Mouse (Mus musculus): ENCODE measurements around the gene Cntnap5b.

The Cntnap5b gene

GRCm38 (mm10) chr1:100171566-100171965 is 399.0 kb downstream of the Cntnap5b start:
- no peak for DNase-seq (ENCODE audit: low read depth, low spot score)

GRCm38 (mm10) chr1:100180050-100180449 is 407.5 kb downstream of the Cntnap5b start:
- peak; percentile 89 for DNase-seq (ENCODE audit: low read depth, low spot score)

- no peak for DNase-seq (ENCODE audit: low read depth, low spot score)
These were observed 459.5 kb downstream of the Cntnap5b start for GRCm38 (mm10) chr1:100231980-100232608.

- no peak for DNase-seq (ENCODE audit: low read depth, low spot score)
These were observed 479.4 kb downstream of the Cntnap5b start for GRCm38 (mm10) chr1:100251964-100252363.

GRCm38 (mm10) chr1:100310687-100311086 is 538.1 kb downstream of the Cntnap5b start:
- DNase-seq (ENCODE audit: low read depth, low spot score) = no peak

GRCm38 (mm10) chr1:100331066-100331465 is 558.5 kb downstream of the Cntnap5b start:
- no peak for DNase-seq (ENCODE audit: low read depth, low spot score)

- no peak for DNase-seq (ENCODE audit: low read depth, low spot score)
These were observed 597.0 kb downstream of the Cntnap5b start for GRCm38 (mm10) chr1:100369415-100370113.

GRCm38 (mm10) chr1:100386252-100386651 is 613.7 kb downstream of the Cntnap5b start:
- DNase-seq (ENCODE audit: low read depth, low spot score) = no peak

GRCm38 (mm10) chr1:100394034-100394433 is 621.5 kb downstream of the Cntnap5b start:
- no peak for DNase-seq (ENCODE audit: low read depth, low spot score)

GRCm38 (mm10) chr1:100416658-100417224 is 644.2 kb downstream of the Cntnap5b start:
- DNase-seq (ENCODE audit: low read depth, low spot score) = no peak

- no peak for DNase-seq (ENCODE audit: low read depth, low spot score)
These were observed 657.6 kb downstream of the Cntnap5b start for GRCm38 (mm10) chr1:100430038-100430774.

GRCm38 (mm10) chr1:100463877-100464276 is 691.3 kb downstream of the Cntnap5b start:
- no peak for DNase-seq (ENCODE audit: low read depth, low spot score)

- DNase-seq (ENCODE audit: low read depth, low spot score) = no peak
These were observed 692.7 kb downstream of the Cntnap5b start for GRCm38 (mm10) chr1:100465226-100465625.

- no peak for DNase-seq (ENCODE audit: low read depth, low spot score)
These were observed 695.0 kb downstream of the Cntnap5b start for GRCm38 (mm10) chr1:100467595-100467994.

- no peak for DNase-seq (ENCODE audit: low read depth, low spot score)
These were observed 737.3 kb downstream of the Cntnap5b start for GRCm38 (mm10) chr1:100509866-100510265.
